24 mouse cellular contexts compared by ENCODE assay signal in the genomic region with DNA sequence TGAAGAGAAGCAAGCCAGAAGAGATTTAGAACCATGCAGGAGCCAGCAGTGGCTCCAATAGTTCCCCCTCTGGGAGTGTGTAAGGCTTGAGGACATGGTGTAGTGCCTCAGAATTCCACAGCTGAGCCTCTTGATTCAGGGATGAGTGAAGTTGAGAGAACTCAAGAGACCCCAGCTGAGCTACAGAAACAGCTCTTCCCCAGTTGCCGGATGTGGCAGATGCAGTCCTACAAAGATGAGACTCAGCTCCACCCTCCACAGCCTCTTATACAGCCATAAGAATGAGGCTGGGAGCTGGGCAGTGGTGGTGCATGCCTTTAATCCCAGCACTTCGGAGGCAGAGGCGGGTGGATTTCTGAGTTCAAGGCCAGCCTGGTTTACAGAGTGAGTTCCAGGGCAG. TPM values are rescaled to one million over a fixed set of nuclear protein-coding genes. Genes with fewer than 3 reads are reported as not detected.
DNase-seq lines count a peak whose midpoint lies in the region; ATAC-seq and TF ChIP-seq lines count a peak whose summit lies in the region.
"Had no signal": no experiment of that assay in that cellular context is flagged by ENCODE, and none has a peak within 500 bp of the region (broad histone marks: within the 10 kb centered on the region; RNA-seq: fewer than 3 reads in every experiment).

No protein-coding gene starts in this region.

- no peak overlapping the region for H3K9ac ChIP-seq in hindbrain, embryonic 12.5 days
- H3K9ac ChIP-seq: embryonic facial prominence, embryonic 13.5 days; forebrain, embryonic 12.5 days; forebrain, embryonic 15.5 days; hindbrain, embryonic 15.5 days; intestine, embryonic 15.5 days had no signal

- no peaks in the 10 kb centered on the region for H3K4me1 ChIP-seq in hindbrain, embryonic 12.5 days
- H3K4me1 ChIP-seq in hindbrain, embryonic 10.5 days (replicated peaks), result peaks cover 9% of the 10 kb centered on the region; the same call in 1 of the 2 replicates
- peaks cover 92% of the 10 kb centered on the region for H3K4me1 ChIP-seq in E14TG2a.4 (replicated peaks; ENCODE audit: low read depth, low read length)
- H3K4me1 ChIP-seq: embryonic facial prominence, embryonic 13.5 days; forebrain, embryonic 12.5 days; forebrain, embryonic 15.5 days; intestine, embryonic 15.5 days had no signal

- WGBS in hindbrain, embryonic 12.5 days, result 83% methylated on average over 3 of the region's 3 CpGs
- 83% methylated on average over 3 of the region's 3 CpGs for WGBS in hindbrain, embryonic 10.5 days

- no peaks in the 10 kb centered on the region for H3K27me3 ChIP-seq in hindbrain, embryonic 12.5 days
- no peaks in the 10 kb centered on the region for H3K27me3 ChIP-seq in hindbrain, embryonic 10.5 days (ENCODE audit: insufficient read depth, poor library complexity, severe bottlenecking)
- H3K27me3 ChIP-seq in E14TG2a.4 (ENCODE audit: insufficient read depth, low read length), result no peaks in the 10 kb centered on the region
- H3K27me3 ChIP-seq: embryonic facial prominence, embryonic 13.5 days; forebrain, embryonic 12.5 days; forebrain, embryonic 15.5 days; hindbrain, embryonic 15.5 days; intestine, embryonic 15.5 days had no signal

- no peak overlapping the region for H3K4me3 ChIP-seq in hindbrain, embryonic 12.5 days
- no peak overlapping the region for H3K4me3 ChIP-seq in hindbrain, embryonic 10.5 days
- peak overlapping the region; percentile 41 for H3K4me3 ChIP-seq in E14TG2a.4 (replicated peaks; ENCODE audit: low read length)
- H3K4me3 ChIP-seq: embryonic facial prominence, embryonic 10.5 days; embryonic facial prominence, embryonic 13.5 days; erythroblast, embryonic 14.5 days; forebrain, embryonic 12.5 days; forebrain, embryonic 15.5 days; heart, adult 2 months; hindbrain, embryonic 15.5 days; intestine, embryonic 15.5 days had no signal

- no peak overlapping the region for H3K4me2 ChIP-seq in hindbrain, embryonic 12.5 days (replicated peaks)
- H3K4me2 ChIP-seq: embryonic facial prominence, embryonic 13.5 days; forebrain, embryonic 12.5 days; forebrain, embryonic 15.5 days; heart, embryonic 11.5 days; hindbrain, embryonic 15.5 days; intestine, embryonic 15.5 days had no signal

- DNase-seq in hindbrain, embryonic 10.5 days (ENCODE audit: low spot score), result no peak
- DNase-seq in ES-CJ7 (ENCODE audit: low read depth, low spot score), result peak; percentile 51
- DNase-seq in ZHBTc4 (ENCODE audit: low read depth, low spot score), result peak; percentile 41
- no peak for DNase-seq in B cell, adult 2 months
- no peak for DNase-seq in kidney, adult 11 months
- DNase-seq: adrenal gland, adult 2 months; cerebellum, adult 11 months; cerebellum, adult 2 months; cerebellum, adult 9-11 months; cerebellum, postnatal 36 days; gastrocnemius, postnatal 25 days; heart, adult 2 months; kidney, adult 18-20 months had no signal

- TF ChIP-seq CTCF in E14TG2a.4 (conservative IDR thresholded peaks at IDR 0.05; ENCODE audit: low read length), result no peak

- no peak overlapping the region for H3K27ac ChIP-seq in hindbrain, embryonic 12.5 days
- no peak overlapping the region for H3K27ac ChIP-seq in hindbrain, embryonic 10.5 days
- H3K27ac ChIP-seq: embryonic facial prominence, embryonic 10.5 days; embryonic facial prominence, embryonic 13.5 days; forebrain, embryonic 12.5 days; heart, adult 2 months; intestine, embryonic 15.5 days had no signal

- H3K36me3 ChIP-seq in hindbrain, embryonic 12.5 days, result no peaks in the 10 kb centered on the region
- H3K36me3 ChIP-seq in hindbrain, embryonic 10.5 days, result no peaks in the 10 kb centered on the region
- no peaks in the 10 kb centered on the region for H3K36me3 ChIP-seq in E14TG2a.4 (ENCODE audit: insufficient read depth, low read length)
- H3K36me3 ChIP-seq: embryonic facial prominence, embryonic 10.5 days; embryonic facial prominence, embryonic 13.5 days; forebrain, embryonic 12.5 days; forebrain, embryonic 15.5 days; hindbrain, embryonic 15.5 days; intestine, embryonic 15.5 days had no signal

- H3K9me3 ChIP-seq in hindbrain, embryonic 12.5 days (replicated peaks), result no peaks in the 10 kb centered on the region
- no peaks in the 10 kb centered on the region for H3K9me3 ChIP-seq in hindbrain, embryonic 10.5 days
- H3K9me3 ChIP-seq in E14TG2a.4 (ENCODE audit: low read length), result no peaks in the 10 kb centered on the region
- H3K9me3 ChIP-seq: embryonic facial prominence, embryonic 10.5 days; embryonic facial prominence, embryonic 13.5 days; forebrain, embryonic 12.5 days; forebrain, embryonic 15.5 days; hindbrain, embryonic 15.5 days; intestine, embryonic 15.5 days had no signal

- ATAC-seq in hindbrain, embryonic 12.5 days (ENCODE audit: low FRiP score), result 0 out of 2 replicates have a peak, but pooled peaks have one; percentile 11
- ATAC-seq: CD4-positive, CD25-positive, alpha-beta regulatory T cell, adult 4 months; forebrain, embryonic 15.5 days; intestine, embryonic 15.5 days had no signal

RNA-seq across cellular contexts. Expression of a gene that starts 20.9 kb away (rescaled TPM):
- 1,102 and 1,155 TPM in 2 replicates for polyA plus RNA-seq in hindbrain, embryonic 12.5 days (2016; fragmentation: Nextera tagmentation; extraction: Ambion mirVana)
- polyA plus RNA-seq in hindbrain, embryonic 10.5 days (2016; fragmentation: Nextera tagmentation; extraction: Ambion mirVana), result 1,017 and 1,052 TPM in 2 replicates

Comparison
In these comparisons a context has a peak if more than half of its experiments do, and no peak if none do; other contexts are left out.
1. DNase-seq: peak in ES-CJ7 (single experiment) and ZHBTc4 (single experiment); none in hindbrain, embryonic 10.5 days (single experiment), B cell, adult 2 months (0 of 2) and kidney, adult 11 months (single experiment).